Mouse (Mus musculus) heart, adult 9 months (tissue): ENCODE results near the gene Fgfr4.

ENCODE experiments used
- DNase-seq, 2 experiments: peaks; one replicate each; pipeline ENCODE4 v3.0.0; 2022; ENCODE audit warnings: low spot score in 2 of 2

Fgfr4 gene

DNA sequence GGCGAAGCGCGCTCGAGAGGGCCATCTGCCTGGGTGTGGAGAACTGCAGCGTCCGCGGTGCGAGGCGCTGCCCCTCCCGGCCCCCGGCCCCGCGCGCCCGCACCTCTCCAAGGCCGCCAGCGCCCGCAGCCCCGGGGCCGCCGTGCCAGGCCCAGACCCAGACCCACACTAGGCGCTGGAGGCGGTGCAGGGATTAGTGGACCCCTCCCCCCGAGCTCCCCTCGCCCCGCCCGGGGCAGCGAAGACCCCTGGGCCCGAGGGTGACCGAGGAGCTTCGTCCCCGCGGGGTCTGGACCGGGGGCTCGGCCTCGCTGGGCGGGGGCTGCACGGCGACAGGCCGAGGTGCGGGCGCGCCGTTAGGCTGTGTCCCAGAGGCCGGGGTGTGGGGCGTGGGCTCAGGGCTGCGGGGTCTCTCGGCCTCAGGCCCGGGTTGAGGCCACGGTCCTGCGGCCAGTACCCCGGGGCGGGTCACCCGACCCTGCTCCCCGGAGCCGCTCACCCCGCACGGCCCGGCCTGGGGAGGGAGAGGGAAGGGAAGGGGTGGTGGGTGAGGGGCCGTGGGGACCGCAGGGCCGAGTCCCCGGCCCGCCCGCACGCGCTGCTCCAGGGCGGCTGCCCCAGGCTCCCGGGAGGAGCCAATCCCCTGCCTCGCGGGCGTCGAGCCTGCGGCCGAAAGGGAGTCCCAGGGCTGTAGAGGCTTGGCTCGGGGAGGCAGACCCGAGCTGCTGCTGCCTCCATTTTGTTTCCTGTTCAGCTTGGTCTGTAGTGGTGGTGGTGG, 57.9 kb downstream of the Fgfr4 start:
- DNase-seq: peak; percentile 34 to 85

DNA sequence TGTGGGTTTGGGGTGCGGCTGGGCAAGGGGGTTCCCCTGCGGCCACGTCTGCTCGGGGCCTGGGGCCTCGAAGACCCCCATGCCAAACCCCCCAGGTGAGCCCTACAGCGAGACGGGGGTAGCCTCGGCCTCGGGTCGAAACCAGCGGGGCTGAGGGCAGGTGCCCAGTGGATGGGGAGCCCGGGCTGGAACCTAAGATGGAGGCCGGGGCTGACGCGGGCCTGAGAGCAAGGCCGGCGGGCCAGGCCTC, 58.5 kb downstream of the Fgfr4 start:
- no peak for DNase-seq

DNA sequence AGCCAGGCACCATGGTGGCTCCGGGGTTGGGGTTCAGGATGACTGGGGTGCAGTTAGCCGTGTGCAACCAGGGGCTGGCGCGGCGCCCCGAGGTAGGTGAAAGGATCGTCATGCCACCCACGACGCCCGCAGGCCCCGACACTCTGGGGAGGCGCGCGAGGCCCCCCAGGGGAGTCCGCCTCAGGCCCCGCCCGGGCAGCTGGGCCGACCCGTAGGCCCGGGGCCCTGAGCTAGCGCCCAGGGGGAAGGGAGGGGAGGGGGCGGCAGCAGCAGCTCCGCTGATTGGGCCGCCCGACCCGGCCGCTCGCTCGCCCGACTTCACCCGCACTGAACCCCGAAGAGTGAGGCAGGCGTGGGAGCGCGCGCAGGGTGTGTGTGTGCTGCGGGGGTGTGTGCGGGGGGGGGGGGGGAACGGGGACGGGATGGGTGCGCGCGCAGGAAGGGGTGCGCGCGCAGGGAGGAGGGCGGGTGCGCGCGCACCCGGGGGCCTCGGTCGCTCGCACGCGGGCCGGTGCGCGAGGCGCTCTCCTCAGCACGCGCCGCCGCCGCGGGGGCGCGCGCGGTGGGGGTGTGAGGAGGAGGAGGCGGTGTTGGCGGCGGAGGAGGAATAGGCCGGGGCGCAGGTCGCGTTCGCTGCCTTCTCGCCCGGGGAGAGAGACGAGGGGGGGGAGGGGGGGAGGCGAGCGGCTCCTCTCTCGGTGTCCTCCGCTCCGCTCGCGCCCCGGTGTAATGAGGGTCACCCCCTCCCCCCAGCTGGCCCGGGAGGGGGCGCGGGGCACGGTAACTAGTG, 59.0 kb downstream of the Fgfr4 start:
- peak; percentile 87 to 89 for DNase-seq

- peak; percentile 58 to 61 for DNase-seq
Observed at GRCm38 (mm10) chr13:55212011-55212360, 59.5 kb downstream of the Fgfr4 start.

DNA sequence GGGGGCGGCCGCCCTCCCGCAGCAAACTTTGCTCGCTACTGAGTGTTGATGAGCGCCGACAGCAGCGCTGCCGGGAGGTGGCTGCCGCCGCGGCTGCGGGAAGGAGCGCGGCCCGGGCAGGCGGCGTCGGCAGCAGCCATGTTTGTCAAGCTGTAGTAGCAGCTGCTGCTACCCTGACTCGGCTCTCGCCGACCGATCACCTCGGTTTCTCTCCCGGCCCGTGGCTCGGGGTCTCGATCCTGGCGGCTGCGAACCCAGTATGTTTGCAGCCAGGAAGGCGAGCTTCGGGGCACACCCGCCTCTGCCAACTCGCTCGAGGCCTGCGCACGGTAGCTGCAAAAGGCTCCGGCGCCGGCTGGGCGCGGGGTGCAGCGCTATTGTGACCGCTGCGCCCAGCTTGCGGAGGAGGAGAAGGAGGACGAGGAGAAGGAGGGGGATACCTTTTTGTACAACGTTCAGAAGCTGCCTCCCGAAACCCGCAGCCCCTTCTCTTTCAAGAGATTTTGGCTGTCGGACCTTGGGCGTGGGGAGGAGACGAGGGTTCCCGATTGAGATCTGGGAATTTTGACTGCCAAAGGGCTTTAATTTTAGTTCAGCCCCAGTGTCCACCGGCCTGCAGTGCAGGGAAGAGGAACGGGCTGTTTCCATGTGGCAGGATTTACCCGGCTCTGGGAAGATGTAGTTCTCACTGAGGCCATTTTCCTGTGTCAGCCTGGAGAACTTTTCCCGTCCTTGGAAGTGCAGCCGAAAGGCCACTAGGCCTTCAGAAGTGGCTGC, 60.1 kb downstream of the Fgfr4 start:
- peak; percentile 59 to 61 for DNase-seq

DNA sequence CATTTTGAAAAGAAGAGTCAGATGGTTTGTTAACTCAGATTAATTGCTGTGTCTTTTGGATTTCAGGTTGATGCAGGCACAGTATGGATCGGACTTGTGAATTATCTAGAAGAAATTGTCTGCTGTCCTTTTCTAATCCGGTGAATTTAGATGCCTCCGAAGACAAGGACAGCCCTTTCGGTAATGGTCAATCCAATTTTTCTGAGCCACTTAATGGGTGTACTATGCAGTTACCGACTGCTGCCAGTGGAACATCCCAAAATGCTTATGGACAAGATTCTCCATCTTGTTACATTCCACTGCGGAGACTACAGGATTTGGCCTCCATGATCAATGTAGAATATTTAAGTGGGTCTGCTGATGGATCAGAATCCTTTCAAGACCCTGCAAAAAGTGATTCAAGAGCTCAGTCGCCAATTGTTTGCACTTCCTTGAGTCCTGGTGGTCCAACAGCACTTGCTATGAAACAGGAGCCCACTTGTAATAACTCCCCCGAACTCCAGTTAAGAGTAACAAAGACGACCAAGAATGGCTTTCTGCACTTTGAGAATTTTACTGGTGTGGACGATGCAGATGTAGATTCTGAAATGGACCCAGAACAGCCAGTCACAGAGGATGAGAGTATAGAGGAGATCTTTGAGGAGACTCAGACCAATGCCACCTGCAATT, 60.8 kb downstream of the Fgfr4 start:
- DNase-seq: no peak
